Mouse (Mus musculus) CH12.LX (cell line): ENCODE measurements around the gene Adamts3.

Experiments
- BHLHE40 ChIP-seq: IDR thresholded peaks from 2 replicates; pipeline ENCODE4 v1.6.1; 2011; ENCODE audit warnings: mild to moderate bottlenecking, low read depth, low read length, improper control_type of control experiment
- CTCF ChIP-seq, 2 experiments: IDR thresholded peaks in 1 of 2; conservative IDR thresholded peaks in 1 of 2; 2 replicates each; pipeline ENCODE4 v1.5.1; 2011 to 2012; ENCODE audit warnings: low read depth in 2 of 2, low read length in 2 of 2, improper control_type of control experiment in 1 of 2, inconsistent platforms in 1 of 2, mild to moderate bottlenecking in 1 of 2, moderate library complexity in 1 of 2
- EP300 ChIP-seq: IDR thresholded peaks from 2 replicates; pipeline ENCODE4 v1.6.1; 2011; ENCODE audit warnings: low read length, improper control_type of control experiment
- IRF4 ChIP-seq: IDR thresholded peaks from 2 replicates; pipeline ENCODE4 v1.6.1; 2014; ENCODE audit warnings: low read depth, mild to moderate bottlenecking, inconsistent platforms, low read length, improper control_type of control experiment
- MAZ ChIP-seq: IDR thresholded peaks from 2 replicates; pipeline ENCODE4 v1.6.1; 2012; ENCODE audit warnings: low read depth, mild to moderate bottlenecking, inconsistent platforms, low read length, improper control_type of control experiment, moderate library complexity
- MEF2A ChIP-seq: IDR thresholded peaks from 2 replicates; pipeline ENCODE4 v1.6.1; 2014; ENCODE audit warnings: low read depth, mild to moderate bottlenecking, inconsistent platforms, low read length, improper control_type of control experiment, borderline replicate concordance
- PAX5 ChIP-seq: IDR thresholded peaks from 2 replicates; pipeline ENCODE4 v1.6.1; 2012; ENCODE audit warnings: low read length, inconsistent platforms, mixed read lengths
- POLR2A ChIP-seq: IDR thresholded peaks from 2 replicates; pipeline ENCODE4 v1.6.1; 2011; ENCODE audit warnings: low read depth, mild to moderate bottlenecking, improper control_type of control experiment, low read length
- TCF12 ChIP-seq: IDR thresholded peaks from 2 replicates; pipeline ENCODE4 v1.6.1; 2014; ENCODE audit warnings: low read depth, mild to moderate bottlenecking, inconsistent platforms, low read length, improper control_type of control experiment

GRCm38 (mm10) chr5:89748185-89748884 is 134.8 kb downstream of the Adamts3 start:
- TF ChIP-seq MEF2A = no peak
- TF ChIP-seq EP300 = no peak
- no peak for TF ChIP-seq POLR2A
- no peak for TF ChIP-seq BHLHE40
- TF ChIP-seq CTCF (conservative IDR thresholded peaks at IDR 0.05 in 1 of 2, IDR thresholded peaks at IDR 0.05 in 1 of 2; ENCODE audit: low read depth in 2 of 2, low read length in 2 of 2) = no peak
- no peak for TF ChIP-seq PAX5
- no peak for TF ChIP-seq TCF12
- TF ChIP-seq IRF4 = no peak
- no peak for TF ChIP-seq MAZ
